Mouse (Mus musculus): ENCODE measurements at regions not wholly inside any gene's neighbourhood (a gene's known extent, or its start where the extent isn't known, plus 50 kb on each side); places are given as distances from the start of the nearest gene placed in this dataset.

- DNase-seq (ENCODE audit: low spot score), result no peak
Measured at GRCm38 (mm10) chr8:44765194-44765593, 170.1 kb upstream of the Fat1 start.

DNA sequence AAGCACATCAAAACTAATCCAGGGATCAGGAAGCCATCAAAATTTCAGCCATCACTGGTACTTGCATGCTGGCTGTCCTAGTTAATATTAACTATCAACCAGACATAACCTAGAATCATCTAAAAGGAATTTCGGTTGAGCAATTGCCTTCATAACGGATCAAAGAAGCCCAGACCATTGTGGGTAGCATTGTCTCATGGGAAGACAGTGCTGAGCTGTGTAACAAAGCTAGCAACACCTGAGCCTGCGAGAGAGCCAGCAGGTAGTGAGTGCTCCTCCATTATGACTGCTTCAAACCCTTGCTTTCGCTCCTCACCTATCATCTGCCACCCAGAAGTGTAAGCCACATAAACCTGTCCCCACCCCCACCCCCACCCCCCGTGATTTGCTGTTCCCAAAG is 169.6 kb upstream of the Fat1 start:
- no peak for DNase-seq (ENCODE audit: low spot score)

DNA sequence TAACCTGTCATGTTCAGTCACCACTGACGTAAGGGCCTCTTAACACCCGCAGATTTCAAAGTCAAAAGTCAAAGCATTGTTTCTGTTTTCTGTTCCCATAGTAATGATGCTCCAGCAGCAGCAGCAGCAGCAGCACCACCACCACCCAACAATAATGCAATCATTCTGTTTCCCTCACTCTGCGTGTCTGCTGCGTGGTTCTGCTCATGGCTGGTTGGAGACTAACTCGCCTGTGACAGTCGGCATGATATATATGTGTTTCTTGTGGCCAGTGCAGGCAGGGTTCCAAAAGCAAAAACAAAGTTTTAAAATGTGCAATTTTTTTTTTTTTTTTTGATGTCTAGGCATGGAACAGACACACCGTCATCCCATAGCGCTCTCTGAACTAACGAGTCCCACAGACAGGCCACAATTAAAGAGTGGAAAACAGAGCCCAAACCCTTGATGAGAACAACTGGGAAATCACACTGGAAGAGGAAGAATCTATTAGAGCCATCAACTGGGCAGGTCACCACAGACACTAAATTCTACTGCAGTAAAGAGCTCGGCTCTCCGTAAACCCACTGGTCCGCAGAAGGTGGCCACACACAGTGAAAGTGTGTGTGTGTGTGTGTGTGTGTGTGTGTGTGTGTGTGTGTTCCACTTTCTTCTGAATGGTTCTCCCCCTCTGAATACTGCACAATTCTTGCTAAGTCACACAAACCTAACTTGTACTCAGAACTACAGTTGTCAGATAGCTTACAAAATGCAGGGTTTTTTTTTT is 169.0 kb upstream of the Fat1 start:
- no peak for DNase-seq (ENCODE audit: low spot score)

GRCm38 (mm10) chr8:44767271-44767670 is 168.0 kb upstream of the Fat1 start:
- DNase-seq (ENCODE audit: low spot score), result no peak

DNA sequence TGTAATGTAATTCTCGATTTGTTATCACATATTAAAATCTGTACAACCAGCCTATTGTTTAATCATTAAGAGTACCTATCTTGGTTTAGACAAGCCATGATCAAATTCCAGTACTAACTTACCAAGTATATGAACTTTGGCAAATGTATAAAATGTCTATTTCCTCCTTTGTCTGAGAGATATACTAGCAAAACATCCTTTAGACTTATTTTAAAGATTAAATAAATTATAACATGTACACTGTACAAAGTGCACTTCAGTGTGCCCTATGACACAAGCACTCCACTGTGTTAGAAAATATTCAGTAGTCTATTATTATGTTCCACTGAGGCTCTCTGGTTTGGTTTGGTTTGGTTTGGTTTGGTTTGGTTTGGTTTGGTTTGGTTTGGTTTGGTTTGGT is 156.0 kb upstream of the Fat1 start:
- no peak for DNase-seq (ENCODE audit: low spot score)

GRCm38 (mm10) chr8:44782421-44782820 is 152.8 kb upstream of the Fat1 start:
- no peak for DNase-seq (ENCODE audit: low spot score)

DNA sequence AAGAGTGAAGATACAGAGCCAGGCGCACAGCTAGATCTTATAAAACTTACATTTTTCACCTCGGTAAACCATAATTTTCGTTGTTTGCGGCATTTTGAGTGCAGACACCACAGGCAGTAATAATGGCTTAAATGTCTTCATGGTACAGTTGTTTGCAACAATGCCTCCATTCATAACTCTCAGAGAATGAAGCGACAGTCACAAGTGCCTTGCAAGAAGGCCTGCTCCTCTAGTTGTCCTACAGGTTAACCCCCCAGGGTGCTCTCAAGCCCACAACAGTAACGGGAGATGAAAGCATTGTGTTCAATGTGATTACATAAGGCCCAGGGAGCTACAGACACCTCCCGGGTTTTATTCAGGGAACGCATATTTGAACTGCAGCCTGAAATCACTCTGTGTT is 150.1 kb upstream of the Fat1 start:
- DNase-seq (ENCODE audit: low spot score), result no peak

- no peak for DNase-seq (ENCODE audit: low spot score)
Measured at GRCm38 (mm10) chr8:44786740-44787139, 148.5 kb upstream of the Fat1 start.

- DNase-seq (ENCODE audit: low spot score), result no peak
Measured at GRCm38 (mm10) chr8:44788290-44788689, 147.0 kb upstream of the Fat1 start.

GRCm38 (mm10) chr8:44799513-44799912 is 135.7 kb upstream of the Fat1 start:
- DNase-seq (ENCODE audit: low spot score), result no peak

GRCm38 (mm10) chr8:44800827-44801273 is 134.4 kb upstream of the Fat1 start:
- no peak for DNase-seq (ENCODE audit: low spot score)

GRCm38 (mm10) chr8:44801604-44802206 is 133.5 kb upstream of the Fat1 start:
- DNase-seq (ENCODE audit: low spot score), result no peak

- DNase-seq (ENCODE audit: low spot score), result no peak
Measured at GRCm38 (mm10) chr8:44802331-44802730, 132.9 kb upstream of the Fat1 start.

DNA sequence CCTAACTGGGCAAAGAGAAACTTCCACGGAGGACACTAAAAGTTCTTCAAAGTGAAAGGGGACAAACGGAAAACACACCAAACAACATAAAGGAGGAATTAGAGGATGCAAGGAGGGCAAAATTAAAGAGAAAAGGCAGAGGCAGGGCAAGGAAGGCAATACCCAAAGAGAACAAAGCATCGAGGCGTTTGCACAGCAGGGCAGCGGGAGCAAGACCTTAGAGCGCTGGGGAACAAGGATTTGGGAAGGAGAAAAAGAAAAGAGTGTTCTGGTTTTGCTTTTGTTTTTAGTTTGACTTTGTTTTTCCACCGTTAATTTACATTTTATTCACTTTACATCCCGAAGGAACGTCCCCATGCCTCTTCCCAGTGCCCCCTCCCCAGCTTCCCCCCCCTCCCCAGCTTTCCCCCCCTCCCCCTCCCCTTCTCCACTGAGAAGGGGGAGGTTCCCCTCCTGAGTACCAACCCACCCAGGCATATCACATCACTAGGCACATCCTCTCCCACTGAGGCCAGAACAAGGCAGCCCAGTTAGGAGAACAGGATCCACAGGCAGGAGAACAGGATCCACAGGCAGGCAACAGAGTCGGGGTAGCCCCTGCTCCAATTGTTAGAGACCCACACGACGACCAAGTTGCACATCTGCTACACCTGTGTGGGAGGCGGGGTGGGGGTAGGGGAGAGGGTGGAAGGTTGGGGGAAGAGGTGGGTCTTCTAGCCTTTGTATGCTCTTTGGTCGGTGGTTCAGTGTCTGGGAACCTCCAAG is 130.7 kb upstream of the Fat1 start:
- DNase-seq (ENCODE audit: low spot score), result no peak

DNA sequence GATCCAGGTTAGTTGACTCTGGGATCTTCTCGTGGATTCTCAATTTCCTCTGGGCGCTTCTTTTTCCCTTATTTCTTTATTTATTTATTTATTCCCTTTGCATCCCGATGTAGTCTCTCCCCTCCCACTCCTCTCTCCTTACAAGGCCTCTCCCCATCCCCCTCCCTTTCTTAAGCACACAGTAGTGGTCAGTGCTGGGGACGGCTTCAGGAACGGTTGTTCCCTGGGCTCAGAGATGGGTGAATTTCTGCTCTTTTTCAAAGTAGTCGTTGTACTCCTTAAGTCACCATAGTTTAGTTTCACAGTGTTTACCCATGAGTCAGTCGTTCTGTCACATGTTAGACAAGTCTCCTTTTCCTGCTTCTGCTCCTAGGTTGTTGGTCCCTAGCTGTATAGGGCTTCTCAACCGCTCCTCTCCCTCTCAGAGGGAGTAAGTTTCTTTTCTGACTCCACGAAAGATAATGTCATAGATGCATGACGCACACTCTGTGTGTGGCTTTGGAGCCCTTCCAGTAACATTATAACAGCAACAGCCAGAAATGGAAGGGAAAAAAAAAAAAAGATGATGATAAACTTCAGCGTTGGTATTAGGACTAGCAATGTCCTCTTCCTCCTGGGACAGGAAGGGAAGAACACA is 129.9 kb upstream of the Fat1 start:
- no peak for DNase-seq (ENCODE audit: low spot score)

DNA sequence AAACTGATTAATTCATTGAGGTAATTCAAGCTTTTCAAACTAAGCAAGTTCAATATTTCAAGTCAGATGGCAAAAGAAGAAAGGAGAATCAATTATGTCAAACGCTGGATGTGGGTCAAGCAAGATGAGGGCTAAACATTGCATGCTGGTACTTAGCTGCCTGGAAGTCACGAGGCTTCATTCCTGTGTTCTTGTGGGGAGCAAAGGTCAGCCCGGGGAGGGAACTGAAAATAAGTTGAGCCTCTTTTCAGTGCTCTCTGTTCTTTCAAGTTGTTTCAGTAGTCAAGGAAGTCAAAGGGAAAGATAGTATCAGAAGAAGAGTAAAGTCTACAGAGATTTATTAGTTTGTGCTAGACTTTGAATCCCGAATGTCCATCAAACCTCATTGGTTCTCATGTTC is 122.9 kb upstream of the Fat1 start:
- DNase-seq (ENCODE audit: low spot score), result no peak

DNA sequence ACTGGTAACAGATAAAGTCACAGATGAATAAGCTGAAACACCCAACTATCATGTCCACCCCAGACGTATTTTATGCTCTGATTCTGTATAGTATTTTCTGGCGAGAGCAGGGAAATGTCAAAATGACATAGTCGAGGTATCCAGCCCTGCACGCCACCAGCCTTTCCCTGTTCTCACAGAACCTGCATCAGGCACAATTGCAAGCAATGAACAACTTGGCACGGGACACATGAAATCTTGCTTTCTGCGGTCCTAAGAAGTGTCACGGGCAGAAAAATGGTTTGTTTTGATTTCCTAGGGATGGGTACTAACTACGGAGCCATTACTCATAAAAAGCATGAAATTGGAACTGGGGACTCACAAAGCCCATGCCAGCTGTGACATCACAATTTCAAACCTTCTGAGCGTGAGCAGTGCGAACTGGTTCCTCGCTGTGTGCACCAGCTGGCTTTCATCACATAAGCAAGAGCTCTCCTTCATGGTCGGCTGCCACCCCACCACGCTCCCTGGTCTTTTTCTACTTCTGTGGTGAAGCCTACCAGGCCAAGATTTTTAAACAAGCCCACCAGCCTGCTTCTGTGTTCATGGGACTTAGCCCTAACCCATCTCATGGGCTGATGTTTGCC is 117.6 kb upstream of the Fat1 start:
- no peak for DNase-seq (ENCODE audit: low spot score)

DNA sequence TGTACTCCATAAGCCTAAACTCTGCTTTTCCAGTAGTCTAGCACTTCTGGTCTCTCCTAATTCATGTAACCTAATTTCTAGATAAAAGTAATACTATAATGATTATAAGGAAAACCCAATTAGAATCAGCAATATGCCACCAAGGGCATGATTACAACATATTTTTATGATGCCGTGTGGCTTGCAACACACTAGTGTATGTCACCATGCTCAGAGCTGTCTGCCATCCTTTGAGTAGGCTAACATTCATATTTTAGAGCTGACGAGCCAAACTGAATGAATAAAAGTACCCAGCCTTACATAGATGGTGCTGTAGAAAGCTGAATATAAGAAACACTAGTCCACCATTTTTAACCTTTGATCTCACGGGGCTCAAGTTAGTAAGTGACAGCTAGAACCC is 116.0 kb upstream of the Fat1 start:
- no peak for DNase-seq (ENCODE audit: low spot score)

- no peak for DNase-seq (ENCODE audit: low spot score)
Measured at GRCm38 (mm10) chr8:44819691-44820090, 115.6 kb upstream of the Fat1 start.

- DNase-seq (ENCODE audit: low spot score), result no peak
Measured at GRCm38 (mm10) chr8:44825183-44825757, 110.0 kb upstream of the Fat1 start.

- peak; percentile 19 for DNase-seq (ENCODE audit: low spot score)
Measured at GRCm38 (mm10) chr8:44826936-44827335, 108.3 kb upstream of the Fat1 start.
